Mouse (Mus musculus): ENCODE results near the gene Plpp7. TPM values are rescaled to one million over a fixed set of nuclear protein-coding genes. Genes with fewer than 3 reads are reported as not detected.

Gene Plpp7
- polyA plus RNA-seq (2015; fragmentation: Nextera tagmentation; extraction: Ambion mirVana): 1.9 and 2.0 TPM in 2 replicates

- Histone ChIP-seq H3K4me3 (replicated peaks) (peak within 1 kb of the TSS; percentile 34), H3K27ac (replicated peaks) (peak within 1 kb of the TSS; percentile 61), H3K4me2 (peak within 1 kb of the TSS; percentile 54), H3K9me3 (replicated peaks) (no peaks in the 10 kb centered on the region), H3K27me3 (no peaks in the 10 kb centered on the region), H3K4me1 (replicated peaks) (peaks cover 49% of the 10 kb centered on the region), H3K36me3 (replicated peaks) (no peaks in the 10 kb centered on the region), H3K9ac (peak within 1 kb of the TSS; percentile 35)
- 56% methylated on average over 22 of the region's 22 CpGs for WGBS (ENCODE audit: insufficient replicate concordance)
- peak; percentile 53 for ATAC-seq (ENCODE audit: insufficient read depth)
Observed at GRCm38 (mm10) chr2:32095351-32096121, at the start of gene Plpp7. TSS of gene Plpp7 (plus strand) at chr2:32095528.

GRCm38 (mm10) chr2:32046009-32046408 is 49.3 kb upstream of the Plpp7 start:
- peaks cover 97% of the 10 kb centered on the region for H3K36me3 ChIP-seq (replicated peaks)
- no peak for ATAC-seq (ENCODE audit: insufficient read depth)
- no peak overlapping the region for H3K4me3 ChIP-seq (replicated peaks)
- H3K9ac ChIP-seq: no peak overlapping the region
- H3K9me3 ChIP-seq (replicated peaks): no peaks in the 10 kb centered on the region
- 85% methylated on average over 10 of the region's 10 CpGs for WGBS (ENCODE audit: insufficient replicate concordance)
- H3K4me2 ChIP-seq: no peak overlapping the region
- no peak overlapping the region for H3K27ac ChIP-seq (replicated peaks)
- no peaks in the 10 kb centered on the region for H3K4me1 ChIP-seq (replicated peaks)
- H3K27me3 ChIP-seq: no peaks in the 10 kb centered on the region

- Histone ChIP-seq H3K36me3 (replicated peaks) (peaks cover 98% of the 10 kb centered on the region), H3K27ac (replicated peaks) (no peak overlapping the region), H3K27me3 (no peaks in the 10 kb centered on the region), H3K4me2 (no peak overlapping the region), H3K4me3 (replicated peaks) (no peak overlapping the region), H3K4me1 (replicated peaks) (no peaks in the 10 kb centered on the region), H3K9ac (no peak overlapping the region), H3K9me3 (replicated peaks) (no peaks in the 10 kb centered on the region)
- WGBS (ENCODE audit: insufficient replicate concordance): 84% methylated on average over 10 of the region's 10 CpGs
- no peak for ATAC-seq (ENCODE audit: insufficient read depth)
Observed at GRCm38 (mm10) chr2:32047323-32047722, 48.0 kb upstream of the Plpp7 start.

GRCm38 (mm10) chr2:32051791-32052190 is 43.5 kb upstream of the Plpp7 start:
- 82% methylated on average over 8 of the region's 8 CpGs for whole genome bisulfite sequencing (ENCODE audit: insufficient replicate concordance)
- Histone ChIP-seq H3K4me3 (replicated peaks) (no peak overlapping the region), H3K9me3 (replicated peaks) (no peaks in the 10 kb centered on the region), H3K4me2 (no peak overlapping the region), H3K36me3 (replicated peaks) (peaks cover 64% of the 10 kb centered on the region), H3K9ac (no peak overlapping the region), H3K27me3 (no peaks in the 10 kb centered on the region), H3K4me1 (replicated peaks) (peaks cover 11% of the 10 kb centered on the region), H3K27ac (replicated peaks) (no peak overlapping the region)
- no peak for ATAC-seq (ENCODE audit: insufficient read depth)

- ATAC-seq (ENCODE audit: insufficient read depth): no peak
- H3K27ac ChIP-seq (replicated peaks): no peak overlapping the region
- 77% methylated on average over 7 of the region's 7 CpGs for WGBS (ENCODE audit: insufficient replicate concordance)
- H3K4me1 ChIP-seq (replicated peaks): peaks cover 17% of the 10 kb centered on the region
- H3K36me3 ChIP-seq (replicated peaks): peaks cover 57% of the 10 kb centered on the region
- no peak overlapping the region for H3K4me3 ChIP-seq (replicated peaks)
- no peak overlapping the region for H3K9ac ChIP-seq
- no peaks in the 10 kb centered on the region for H3K9me3 ChIP-seq (replicated peaks)
- no peak overlapping the region for H3K4me2 ChIP-seq
- no peaks in the 10 kb centered on the region for H3K27me3 ChIP-seq
Observed at GRCm38 (mm10) chr2:32052418-32052817, 42.9 kb upstream of the Plpp7 start.

GRCm38 (mm10) chr2:32055357-32055965 is 39.9 kb upstream of the Plpp7 start:
- no peak overlapping the region for H3K9ac ChIP-seq

GRCm38 (mm10) chr2:32056524-32056923 is 38.8 kb upstream of the Plpp7 start:
- H3K27me3 ChIP-seq: no peaks in the 10 kb centered on the region
- peaks cover 16% of the 10 kb centered on the region for H3K36me3 ChIP-seq (replicated peaks)
- no peak overlapping the region for H3K9ac ChIP-seq
- peaks cover 48% of the 10 kb centered on the region for H3K4me1 ChIP-seq (replicated peaks)
- H3K4me2 ChIP-seq: no peak overlapping the region
- H3K9me3 ChIP-seq (replicated peaks): no peaks in the 10 kb centered on the region
- H3K4me3 ChIP-seq (replicated peaks): no peak overlapping the region
- 67% methylated on average over 10 of the region's 10 CpGs for WGBS (ENCODE audit: insufficient replicate concordance)
- ATAC-seq (ENCODE audit: insufficient read depth): no peak
- H3K27ac ChIP-seq (replicated peaks): 0 out of 2 replicates have a peak overlapping the region, but pooled peaks have one; percentile 33

More at GRCm38 (mm10) chr2:32055357-32055965, 39.9 kb upstream of the Plpp7 start:
- 71% methylated on average over 7 of the region's 7 CpGs for WGBS (ENCODE audit: insufficient replicate concordance)
- Histone ChIP-seq H3K27ac (replicated peaks) (no peak overlapping the region), H3K4me1 (replicated peaks) (peaks cover 37% of the 10 kb centered on the region), H3K4me3 (replicated peaks) (no peak overlapping the region), H3K4me2 (no peak overlapping the region), H3K9me3 (replicated peaks) (no peaks in the 10 kb centered on the region), H3K27me3 (no peaks in the 10 kb centered on the region), H3K36me3 (replicated peaks) (peaks cover 27% of the 10 kb centered on the region)
- ATAC-seq (ENCODE audit: insufficient read depth): no peak

- no peak for ATAC-seq (ENCODE audit: insufficient read depth)
- Histone ChIP-seq H3K27ac (replicated peaks) (no peak overlapping the region), H3K27me3 (no peaks in the 10 kb centered on the region), H3K4me1 (replicated peaks) (peaks cover 56% of the 10 kb centered on the region), H3K36me3 (replicated peaks) (peaks cover 8% of the 10 kb centered on the region), H3K9me3 (replicated peaks) (no peaks in the 10 kb centered on the region), H3K4me3 (replicated peaks) (no peak overlapping the region), H3K4me2 (no peak overlapping the region), H3K9ac (no peak overlapping the region)
- WGBS (ENCODE audit: insufficient replicate concordance): 40% methylated on average over 2 of the region's 2 CpGs
Observed at GRCm38 (mm10) chr2:32057360-32057759, 38.0 kb upstream of the Plpp7 start.

- Histone ChIP-seq H3K4me1 (replicated peaks) (peaks cover 61% of the 10 kb centered on the region), H3K27me3 (no peaks in the 10 kb centered on the region), H3K27ac (replicated peaks) (no peak overlapping the region), H3K36me3 (replicated peaks) (0 out of 2 replicates have a peak, but pooled peaks cover 5% of the 10 kb centered on the region), H3K9me3 (replicated peaks) (no peaks in the 10 kb centered on the region), H3K4me3 (replicated peaks) (no peak overlapping the region), H3K9ac (no peak overlapping the region), H3K4me2 (no peak overlapping the region)
- no peak for ATAC-seq (ENCODE audit: insufficient read depth)
- WGBS (ENCODE audit: insufficient replicate concordance): 68% methylated on average over 4 of the region's 4 CpGs
Observed at GRCm38 (mm10) chr2:32057794-32058193, 37.5 kb upstream of the Plpp7 start.

- no peak overlapping the region for H3K27ac ChIP-seq (replicated peaks)
- H3K27me3 ChIP-seq: no peaks in the 10 kb centered on the region
- H3K4me3 ChIP-seq (replicated peaks): no peak overlapping the region
- no peak for ATAC-seq (ENCODE audit: insufficient read depth)
- 81% methylated on average over 9 of the region's 9 CpGs for WGBS (ENCODE audit: insufficient replicate concordance)
- 0 out of 2 replicates have a peak, but pooled peaks cover 7% of the 10 kb centered on the region for H3K36me3 ChIP-seq (replicated peaks)
- no peak overlapping the region for H3K9ac ChIP-seq
- H3K9me3 ChIP-seq (replicated peaks): no peaks in the 10 kb centered on the region
- peaks cover 65% of the 10 kb centered on the region for H3K4me1 ChIP-seq (replicated peaks)
- no peak overlapping the region for H3K4me2 ChIP-seq
Observed at GRCm38 (mm10) chr2:32058241-32058640, 37.1 kb upstream of the Plpp7 start.

- Histone ChIP-seq H3K4me2 (no peak overlapping the region), H3K4me3 (replicated peaks) (no peak overlapping the region), H3K36me3 (replicated peaks) (0 out of 2 replicates have a peak, but pooled peaks cover 7% of the 10 kb centered on the region), H3K4me1 (replicated peaks) (peaks cover 70% of the 10 kb centered on the region), H3K9me3 (replicated peaks) (no peaks in the 10 kb centered on the region), H3K27ac (replicated peaks) (no peak overlapping the region), H3K27me3 (no peaks in the 10 kb centered on the region), H3K9ac (no peak overlapping the region)
- WGBS (ENCODE audit: insufficient replicate concordance): 55% methylated on average over 5 of the region's 5 CpGs
- ATAC-seq (ENCODE audit: insufficient read depth): no peak
Observed at GRCm38 (mm10) chr2:32058716-32059115, 36.6 kb upstream of the Plpp7 start.

Measured in liver, embryonic 15.5 days (tissue).